Mouse (Mus musculus): Measurements from ENCODE around the gene Dscam. TPM values are rescaled to one million over a fixed set of nuclear protein-coding genes. Genes with fewer than 3 reads are reported as not detected.

Dscam gene
- polyA plus RNA-seq, 1 experiment from 2014 or later = 8.2 TPM

DNA sequence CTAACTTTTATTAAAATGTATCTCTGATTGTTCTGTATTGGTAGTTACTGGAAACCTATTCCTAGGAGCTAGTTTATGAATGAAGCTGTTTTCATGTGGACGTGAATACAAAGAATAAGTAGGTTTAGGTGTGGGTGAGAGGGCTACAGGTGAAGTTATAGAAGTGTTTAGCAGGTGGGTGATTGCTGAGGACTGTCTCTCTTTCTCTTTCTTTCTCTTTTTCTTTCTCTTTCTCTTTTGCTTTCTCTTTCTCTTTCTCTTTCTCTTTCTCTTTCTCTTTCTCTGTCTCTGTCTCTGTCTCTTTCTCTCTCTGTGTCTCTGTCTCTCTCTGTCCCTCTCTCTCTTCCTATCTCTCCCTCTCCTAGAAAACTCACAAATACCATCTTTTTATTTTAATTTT lies 20.1 kb upstream of the Dscam start:
- Histone ChIP-seq H3K9ac (ENCODE audit: low read length) (no peak overlapping the region), H3K4me2 (ENCODE audit: low read length) (no peak overlapping the region), H3K36me3 (ENCODE audit: control insufficient read depth, insufficient read depth, low read length) (no peaks in the 10 kb centered on the region), H3K9me3 (replicated peaks; ENCODE audit: control insufficient read depth, low read length) (peaks cover 2% of the 10 kb centered on the region; the same call in 1 of the 2 replicates), H3K4me3 (ENCODE audit: low read depth, low read length) (no peak overlapping the region), H3K27me3 (replicated peaks; ENCODE audit: control insufficient read depth, insufficient read depth, low read length) (no peaks in the 10 kb centered on the region), H3K27ac (ENCODE audit: low read depth, low read length) (no peak overlapping the region), H3K4me1 (ENCODE audit: control insufficient read depth, insufficient read depth, low read length) (no peaks in the 10 kb centered on the region)
- DNase-seq (ENCODE audit: low spot score) = no peak
- no peak for ATAC-seq
- WGBS = 80% methylated on average over 1 of the region's 1 CpGs

DNA sequence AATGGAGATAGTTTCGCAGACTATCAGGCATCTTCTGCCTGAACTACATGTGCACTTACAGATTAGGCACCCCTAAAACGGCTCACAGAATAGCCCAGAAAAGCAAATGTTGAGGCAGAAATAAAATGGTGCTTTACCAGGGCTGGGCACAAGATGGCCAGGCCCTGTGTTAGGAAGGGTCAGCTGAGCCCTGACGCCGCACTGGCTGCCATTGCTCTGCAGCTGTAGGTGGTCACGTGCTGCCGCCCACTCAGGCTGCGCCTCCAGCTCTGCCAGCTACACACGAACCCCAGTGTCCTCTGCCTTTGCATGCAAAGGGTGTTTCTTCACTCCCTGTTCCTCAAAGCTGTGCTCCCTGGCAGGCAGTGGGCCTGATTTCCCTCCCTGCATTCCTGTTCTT lies 948 bp upstream of the Dscam start:
- no peaks in the 10 kb centered on the region for H3K36me3 ChIP-seq (ENCODE audit: control insufficient read depth, insufficient read depth, low read length)
- peaks cover 21% of the 10 kb centered on the region for H3K27me3 ChIP-seq (replicated peaks; ENCODE audit: control insufficient read depth, insufficient read depth, low read length)
- no peaks in the 10 kb centered on the region for H3K9me3 ChIP-seq (replicated peaks; ENCODE audit: control insufficient read depth, low read length)
- H3K4me3 ChIP-seq (ENCODE audit: low read depth, low read length) = peak overlapping the region; percentile 58; the same call in 1 of the 2 replicates
- H3K4me2 ChIP-seq (ENCODE audit: low read length) = peak overlapping the region; percentile 74; the same call in 1 of the 2 replicates
- no peaks in the 10 kb centered on the region; the same call in 1 of the 2 replicates for H3K4me1 ChIP-seq (ENCODE audit: control insufficient read depth, insufficient read depth, low read length)
- H3K9ac ChIP-seq (ENCODE audit: low read length) = no peak overlapping the region
- H3K27ac ChIP-seq (ENCODE audit: low read depth, low read length) = 0 out of 2 replicates have a peak overlapping the region, but pooled peaks have one; percentile 93
- 56% methylated on average over 8 of the region's 8 CpGs for WGBS
- peak; percentile 25 for DNase-seq (ENCODE audit: low spot score)
- no peak; the same call in 1 of the 2 replicates for ATAC-seq

DNA sequence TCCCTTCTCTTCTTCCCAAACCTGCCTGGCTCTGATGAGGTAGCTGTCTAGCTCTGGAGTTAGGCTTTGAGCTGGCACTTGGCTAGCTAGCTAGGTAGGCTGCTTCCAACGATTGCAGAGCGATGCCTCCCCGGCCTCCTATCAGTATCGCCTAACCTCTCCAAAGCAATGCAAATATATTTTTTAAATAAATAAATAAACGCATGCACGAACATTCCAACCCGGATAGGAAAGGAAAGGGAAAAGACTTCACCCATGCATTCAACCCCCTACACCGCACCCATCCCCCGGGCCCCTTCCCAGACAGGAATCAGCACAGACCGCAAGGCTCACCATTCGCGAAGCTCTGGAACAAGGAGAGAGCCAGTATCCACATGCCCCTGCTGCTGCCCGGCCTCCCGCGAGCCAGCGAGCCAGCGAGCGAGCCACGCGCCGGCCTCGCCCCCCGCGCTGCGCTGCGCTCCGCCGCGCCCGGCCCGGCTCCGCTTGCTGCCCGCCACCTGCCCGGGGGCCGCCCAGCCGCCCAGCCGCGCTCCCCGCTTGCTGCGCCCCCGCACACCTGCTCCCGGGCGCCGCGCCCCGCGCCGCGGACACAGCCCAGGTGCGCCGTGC lies 545 bp downstream of the Dscam start:
- H3K9ac ChIP-seq (ENCODE audit: low read length) = peak overlapping the region; percentile 85
- ATAC-seq = peak; percentile 47
- H3K4me1 ChIP-seq (ENCODE audit: control insufficient read depth, insufficient read depth, low read length) = peaks cover 2% of the 10 kb centered on the region; the same call in 1 of the 2 replicates
- peak overlapping the region; percentile 93 for H3K27ac ChIP-seq (ENCODE audit: low read depth, low read length)
- DNase-seq (ENCODE audit: low spot score) = peak; percentile 57
- WGBS = under 1% methylated on average over 41 of the region's 51 CpGs
- H3K4me3 ChIP-seq (ENCODE audit: low read depth, low read length) = peak overlapping the region; percentile 58
- H3K4me2 ChIP-seq (ENCODE audit: low read length) = peak overlapping the region; percentile 74
- peaks cover 21% of the 10 kb centered on the region for H3K27me3 ChIP-seq (replicated peaks; ENCODE audit: control insufficient read depth, insufficient read depth, low read length)
- no peaks in the 10 kb centered on the region for H3K9me3 ChIP-seq (replicated peaks; ENCODE audit: control insufficient read depth, low read length)
- H3K36me3 ChIP-seq (ENCODE audit: control insufficient read depth, insufficient read depth, low read length) = no peaks in the 10 kb centered on the region

DNA sequence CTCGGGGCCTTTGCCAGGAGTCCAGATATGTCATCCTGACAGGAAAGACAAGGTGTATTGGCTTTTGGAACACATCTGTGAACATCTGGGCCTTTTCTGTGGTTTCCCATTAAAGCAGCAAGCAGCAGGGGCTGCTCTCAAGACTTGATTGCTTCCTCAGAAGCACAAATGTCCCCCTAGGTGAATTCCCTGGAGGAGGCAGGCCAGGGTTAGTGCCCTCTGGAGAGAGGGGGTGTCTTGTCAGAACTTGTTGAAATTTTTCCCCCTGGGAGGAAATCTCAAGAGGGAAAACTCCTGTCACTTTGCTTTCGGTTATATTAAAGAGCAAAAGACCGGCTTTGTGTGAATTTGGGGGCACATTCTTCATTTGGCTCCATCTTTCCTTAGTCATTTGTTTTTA lies 1.9 kb downstream of the Dscam start:
- H3K9me3 ChIP-seq (replicated peaks; ENCODE audit: control insufficient read depth, low read length) = no peaks in the 10 kb centered on the region
- 53% methylated on average over 3 of the region's 3 CpGs for WGBS
- H3K4me1 ChIP-seq (ENCODE audit: control insufficient read depth, insufficient read depth, low read length) = peaks cover 2% of the 10 kb centered on the region; the same call in 1 of the 2 replicates
- H3K4me3 ChIP-seq (ENCODE audit: low read depth, low read length) = peak overlapping the region; percentile 58
- no peaks in the 10 kb centered on the region for H3K36me3 ChIP-seq (ENCODE audit: control insufficient read depth, insufficient read depth, low read length)
- peaks cover 21% of the 10 kb centered on the region for H3K27me3 ChIP-seq (replicated peaks; ENCODE audit: control insufficient read depth, insufficient read depth, low read length)
- H3K27ac ChIP-seq (ENCODE audit: low read depth, low read length) = peak overlapping the region; percentile 93; the same call in 1 of the 2 replicates
- no peak for ATAC-seq
- peak overlapping the region; percentile 85 for H3K9ac ChIP-seq (ENCODE audit: low read length)
- peak overlapping the region; percentile 74 for H3K4me2 ChIP-seq (ENCODE audit: low read length)
- DNase-seq (ENCODE audit: low spot score) = no peak

DNA sequence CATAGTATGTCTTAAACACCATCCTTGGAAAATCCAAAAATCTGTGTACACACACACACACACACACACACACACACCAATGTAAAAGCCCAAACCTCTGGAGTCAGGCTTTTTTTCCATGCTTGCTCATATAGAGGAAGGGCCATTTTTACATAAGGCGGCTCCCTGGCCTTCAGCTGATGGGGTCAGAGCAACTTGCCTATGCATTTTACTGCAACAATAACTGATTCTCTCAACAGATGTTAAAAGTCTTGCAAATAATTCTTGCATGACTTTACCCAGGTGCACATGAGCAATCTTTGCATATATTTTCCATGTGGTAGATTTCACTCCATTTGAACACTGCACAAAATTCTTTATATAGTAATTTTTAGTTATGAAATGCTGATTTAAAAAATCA lies 2.5 kb downstream of the Dscam start:
- Histone ChIP-seq H3K9ac (ENCODE audit: low read length) (no peak overlapping the region), H3K4me3 (ENCODE audit: low read depth, low read length) (no peak overlapping the region), H3K9me3 (replicated peaks; ENCODE audit: control insufficient read depth, low read length) (no peaks in the 10 kb centered on the region), H3K36me3 (ENCODE audit: control insufficient read depth, insufficient read depth, low read length) (no peaks in the 10 kb centered on the region), H3K4me1 (ENCODE audit: control insufficient read depth, insufficient read depth, low read length) (peaks cover 2% of the 10 kb centered on the region; the same call in 1 of the 2 replicates), H3K27ac (ENCODE audit: low read depth, low read length) (no peak overlapping the region), H3K27me3 (replicated peaks; ENCODE audit: control insufficient read depth, insufficient read depth, low read length) (peaks cover 21% of the 10 kb centered on the region), H3K4me2 (ENCODE audit: low read length) (peak overlapping the region; percentile 74; the same call in 1 of the 2 replicates)
- DNase-seq (ENCODE audit: low spot score) (no peak), ATAC-seq (no peak)
- 100% methylated on average over 1 of the region's 1 CpGs for WGBS

DNA sequence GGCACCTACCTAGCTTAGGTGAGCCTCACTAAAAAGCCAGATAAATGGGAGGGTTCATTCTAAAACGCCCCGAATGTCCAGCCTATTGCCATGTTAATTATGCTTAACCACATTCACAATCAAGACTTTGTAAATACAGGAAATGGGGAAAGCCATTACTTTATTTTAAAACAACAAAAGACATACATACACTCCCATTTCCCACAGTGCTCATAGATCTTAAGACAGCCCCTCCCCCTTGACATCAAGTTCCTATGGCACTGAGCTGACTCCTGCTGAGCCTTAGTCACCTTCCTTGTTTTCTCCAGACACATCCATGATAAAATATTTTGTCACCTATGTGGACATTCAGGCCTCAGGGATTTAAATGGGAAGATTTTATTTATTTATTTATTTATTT lies 4.4 kb downstream of the Dscam start:
- Histone ChIP-seq H3K27ac (ENCODE audit: low read depth, low read length) (no peak overlapping the region), H3K9ac (ENCODE audit: low read length) (peak overlapping the region; percentile 65), H3K36me3 (ENCODE audit: control insufficient read depth, insufficient read depth, low read length) (no peaks in the 10 kb centered on the region), H3K4me3 (ENCODE audit: low read depth, low read length) (no peak overlapping the region), H3K27me3 (replicated peaks; ENCODE audit: control insufficient read depth, insufficient read depth, low read length) (peaks cover 16% of the 10 kb centered on the region), H3K4me1 (ENCODE audit: control insufficient read depth, insufficient read depth, low read length) (peaks cover 2% of the 10 kb centered on the region; the same call in 1 of the 2 replicates), H3K4me2 (ENCODE audit: low read length) (peak overlapping the region; percentile 60), H3K9me3 (replicated peaks; ENCODE audit: control insufficient read depth, low read length) (no peaks in the 10 kb centered on the region)
- peak; percentile 37 for DNase-seq (ENCODE audit: low spot score)
- WGBS = 32% methylated on average over 2 of the region's 2 CpGs
- ATAC-seq = no peak

DNA sequence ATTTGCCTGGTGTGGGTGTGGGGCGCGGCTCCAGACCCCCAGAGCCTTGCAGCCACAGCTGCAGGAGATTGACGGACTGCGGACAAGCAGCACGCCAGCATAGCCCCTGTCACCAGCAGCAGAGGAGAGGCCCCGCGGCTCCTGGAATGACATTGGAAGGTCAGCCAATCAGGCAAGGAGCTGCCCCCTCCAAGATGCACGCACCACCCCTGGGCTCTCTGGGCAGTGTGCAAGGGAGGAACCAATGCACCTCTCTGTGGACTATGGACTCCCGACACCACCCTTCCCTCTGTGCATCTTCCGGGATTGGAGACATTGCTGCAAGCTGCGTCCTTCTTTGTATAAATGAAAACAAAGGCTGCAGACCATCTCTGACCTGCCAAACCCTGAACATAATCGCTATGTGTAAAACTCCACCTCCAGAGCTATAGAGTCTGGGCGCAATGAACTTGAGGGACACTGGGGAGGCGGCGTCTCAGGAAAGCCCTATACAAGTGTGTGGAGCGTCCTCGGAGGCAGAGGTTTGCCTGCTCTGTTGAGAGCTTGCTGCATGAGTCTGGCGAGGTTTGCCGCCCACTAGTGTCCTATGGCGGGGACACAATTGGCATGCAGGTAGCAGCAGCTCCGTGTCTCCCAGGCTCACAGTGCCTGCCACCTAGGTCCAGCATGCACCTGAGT lies 5.0 kb downstream of the Dscam start:
- peaks cover 14% of the 10 kb centered on the region for H3K27me3 ChIP-seq (replicated peaks; ENCODE audit: control insufficient read depth, insufficient read depth, low read length)
- DNase-seq (ENCODE audit: low spot score) = peak; percentile 89
- peak overlapping the region; percentile 64; the same call in 1 of the 2 replicates for H3K27ac ChIP-seq (ENCODE audit: low read depth, low read length)
- no peaks in the 10 kb centered on the region for H3K9me3 ChIP-seq (replicated peaks; ENCODE audit: control insufficient read depth, low read length)
- peak overlapping the region; percentile 65 for H3K9ac ChIP-seq (ENCODE audit: low read length)
- WGBS = under 1% methylated on average over 21 of the region's 21 CpGs
- H3K4me1 ChIP-seq (ENCODE audit: control insufficient read depth, insufficient read depth, low read length) = peaks cover 2% of the 10 kb centered on the region; the same call in 1 of the 2 replicates
- H3K4me2 ChIP-seq (ENCODE audit: low read length) = peak overlapping the region; percentile 60
- peak overlapping the region; percentile 35 for H3K4me3 ChIP-seq (ENCODE audit: low read depth, low read length)
- H3K36me3 ChIP-seq (ENCODE audit: control insufficient read depth, insufficient read depth, low read length) = no peaks in the 10 kb centered on the region
- peak; percentile 81 for ATAC-seq

DNA sequence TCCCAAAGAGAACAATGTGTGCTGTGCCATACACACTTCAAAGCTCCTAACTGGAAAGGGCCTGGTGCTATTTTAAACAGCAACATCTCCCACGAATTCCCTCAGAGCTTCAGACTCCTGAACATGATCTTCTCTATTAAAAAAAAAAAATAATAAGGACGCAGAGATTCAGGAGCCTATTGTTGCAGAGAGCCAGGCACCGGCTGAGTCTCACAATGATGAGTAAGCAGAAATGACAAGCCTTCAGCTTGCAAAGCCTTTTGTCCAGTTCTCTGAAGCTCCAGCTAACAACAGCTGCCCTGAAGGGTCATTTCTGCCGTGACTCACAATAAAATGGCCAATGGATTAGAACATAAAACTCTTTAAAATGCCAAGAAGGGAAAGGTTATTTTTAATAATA lies 12.3 kb downstream of the Dscam start:
- H3K27ac ChIP-seq (ENCODE audit: low read depth, low read length) = no peak overlapping the region

More for the DNA sequence above, 12.3 kb downstream of the Dscam start:
- Histone ChIP-seq H3K9me3 (replicated peaks; ENCODE audit: control insufficient read depth, low read length) (no peaks in the 10 kb centered on the region), H3K4me2 (ENCODE audit: low read length) (no peak overlapping the region), H3K27me3 (replicated peaks; ENCODE audit: control insufficient read depth, insufficient read depth, low read length) (no peaks in the 10 kb centered on the region), H3K4me1 (ENCODE audit: control insufficient read depth, insufficient read depth, low read length) (no peaks in the 10 kb centered on the region), H3K36me3 (ENCODE audit: control insufficient read depth, insufficient read depth, low read length) (no peaks in the 10 kb centered on the region), H3K4me3 (ENCODE audit: low read depth, low read length) (no peak overlapping the region), H3K9ac (ENCODE audit: low read length) (no peak overlapping the region)
- ATAC-seq (no peak), DNase-seq (ENCODE audit: low spot score) (no peak)
- 36% methylated on average over 4 of the region's 4 CpGs for whole genome bisulfite sequencing

Data from forebrain, embryonic 14.5 days (tissue).